Mouse (Mus musculus): ENCODE measurements around the gene Tnni2. TPM values are rescaled to one million over a fixed set of nuclear protein-coding genes. Genes with fewer than 3 reads are reported as not detected.
A peak's percentile ranks its signal among the peaks of the same experiment; 100 is the strongest.

The Tnni2 gene
- total RNA-seq, 2 experiments from 2014 or later, result 6.6 to 16.4 TPM

- peak; percentile 68 for DNase-seq
These were observed 41.5 kb downstream of the Tnni2 start for GRCm38 (mm10) chr7:142483136-142483535.

GRCm38 (mm10) chr7:142484780-142485179 lies 43.2 kb downstream of the Tnni2 start:
- peak; percentile 70 for DNase-seq

- DNase-seq, result no peak
These were observed 45.1 kb downstream of the Tnni2 start for GRCm38 (mm10) chr7:142486751-142487162.

- peak; percentile 70 for DNase-seq
These were observed 45.8 kb downstream of the Tnni2 start for GRCm38 (mm10) chr7:142487341-142487859.

- no peak for DNase-seq
These were observed 46.4 kb downstream of the Tnni2 start for GRCm38 (mm10) chr7:142488053-142488452.

GRCm38 (mm10) chr7:142493535-142493934 lies 51.9 kb downstream of the Tnni2 start:
- peak; percentile 8 for DNase-seq

Other genes starting within 250 kb of the Tnni2 start
- gene Krtap5-3, start 240.4 kb upstream of the Tnni2 start, total RNA-seq (2021), result not detected
- not detected for gene Gm7579, start 229.9 kb upstream of the Tnni2 start, total RNA-seq (2021)
- not detected for gene Krtap5-5, start 211.8 kb upstream of the Tnni2 start, total RNA-seq (2021)
- not detected for gene Gm40460, start 200.7 kb upstream of the Tnni2 start, total RNA-seq (2021)
- gene Gm2431, start 183.5 kb upstream of the Tnni2 start, total RNA-seq (2021), result not detected
- gene Gm4559, start 167.4 kb upstream of the Tnni2 start, total RNA-seq (2021), result not detected
- gene Krtap5-1, start 144.7 kb upstream of the Tnni2 start, total RNA-seq (2021), result not detected
- not detected for gene Krtap5-4, start 138.3 kb upstream of the Tnni2 start, total RNA-seq (2021)
- 1 to 10 TPM; 2.0 TPM for gene Ifitm10, start 68.1 kb upstream of the Tnni2 start, total RNA-seq (2021)
- 1 to 10 TPM in 1 of 2 experiments, under 1 TPM in 1; 0.43 to 1.7 TPM for gene Gm49369, start 59.1 kb upstream of the Tnni2 start, total RNA-seq (2021)
- gene Ctsd, start 53.8 kb upstream of the Tnni2 start, total RNA-seq (2021), result 100 to 1,000 TPM; 344 to 370 TPM
- not detected for gene Syt8, start 7.0 kb upstream of the Tnni2 start, total RNA-seq (2021)
- gene Lsp1, start 19.0 kb downstream of the Tnni2 start, total RNA-seq (2021), result 100 to 1,000 TPM in 1 of 2 experiments, 10 to 100 TPM in 1; 93.3 to 108 TPM
- gene Tnnt3, start 57.0 kb downstream of the Tnni2 start, total RNA-seq (2021), result 10 to 100 TPM in 1 of 2 experiments, under 1 TPM in 1; 0.98 to 10.9 TPM
- gene Mrpl23, start 90.9 kb downstream of the Tnni2 start, total RNA-seq (2021), result 1 to 10 TPM; 3.7 to 6.4 TPM
- gene Igf2, start 225.0 kb downstream of the Tnni2 start, total RNA-seq (2021), result 1,000 to 10,000 TPM; 1,716 to 1,905 TPM
- under 1 TPM in 1 of 2 experiments, not detected in 1; 0.16 TPM for gene Gm49394, start 228.1 kb downstream of the Tnni2 start, total RNA-seq (2021)

Data from heart, postnatal 4 days (tissue).